Mouse (Mus musculus): ENCODE measurements around the gene 6030408B16Rik.
"Not testable (repeated sequence)": the region's sequence is repeated elsewhere in the genome, so short reads cannot be mapped to it uniquely, and the experiment has no call there.

Gene 6030408B16Rik

GRCm38 (mm10) chr15:101323511-101323910 is 30.5 kb downstream of the 6030408B16Rik start:
- DNase-seq = no peak

GRCm38 (mm10) chr15:101324409-101324808 is 31.4 kb downstream of the 6030408B16Rik start:
- DNase-seq = not testable (repeated sequence)

- DNase-seq = no peak
These were observed 33.1 kb downstream of the 6030408B16Rik start for GRCm38 (mm10) chr15:101325991-101326534.

GRCm38 (mm10) chr15:101327282-101327681 is 34.3 kb downstream of the 6030408B16Rik start:
- DNase-seq = peak; percentile 48

- DNase-seq = no peak
These were observed 36.0 kb downstream of the 6030408B16Rik start for GRCm38 (mm10) chr15:101328876-101329563.

- DNase-seq = no peak
These were observed 36.5 kb downstream of the 6030408B16Rik start for GRCm38 (mm10) chr15:101329564-101329892.

GRCm38 (mm10) chr15:101331090-101331489 is 38.1 kb downstream of the 6030408B16Rik start:
- DNase-seq = no peak

GRCm38 (mm10) chr15:101332370-101332769 is 39.4 kb downstream of the 6030408B16Rik start:
- no peak for DNase-seq

- DNase-seq = no peak
These were observed 40.2 kb downstream of the 6030408B16Rik start for GRCm38 (mm10) chr15:101333165-101333564.

- no peak for DNase-seq
These were observed 40.6 kb downstream of the 6030408B16Rik start for GRCm38 (mm10) chr15:101333648-101334047.

GRCm38 (mm10) chr15:101336474-101337174 is 43.6 kb downstream of the 6030408B16Rik start:
- no peak for DNase-seq

- DNase-seq = no peak
These were observed 45.3 kb downstream of the 6030408B16Rik start for GRCm38 (mm10) chr15:101338359-101338758.

- DNase-seq = peak; percentile 87
These were observed 46.5 kb downstream of the 6030408B16Rik start for GRCm38 (mm10) chr15:101339537-101339936.

- no peak for DNase-seq
These were observed 48.9 kb downstream of the 6030408B16Rik start for GRCm38 (mm10) chr15:101341797-101342515.
